Mouse (Mus musculus): ENCODE results near the gene Bspry.

- no peak for TF ChIP-seq CTCF (IDR thresholded peaks at IDR 0.05; ENCODE audit: control insufficient read depth, insufficient read depth, low read length)
- TF ChIP-seq POLR2A (IDR thresholded peaks at IDR 0.05; ENCODE audit: borderline replicate concordance, control insufficient read depth, low read depth, low read length), result no peak
Observed at GRCm38 (mm10) chr4:62440544-62440943, 39.3 kb upstream of the Bspry start.

All from bone marrow, adult 2 months (tissue).